Mouse (Mus musculus): ENCODE data around the gene Rbpjl.

The Rbpjl gene

DNA sequence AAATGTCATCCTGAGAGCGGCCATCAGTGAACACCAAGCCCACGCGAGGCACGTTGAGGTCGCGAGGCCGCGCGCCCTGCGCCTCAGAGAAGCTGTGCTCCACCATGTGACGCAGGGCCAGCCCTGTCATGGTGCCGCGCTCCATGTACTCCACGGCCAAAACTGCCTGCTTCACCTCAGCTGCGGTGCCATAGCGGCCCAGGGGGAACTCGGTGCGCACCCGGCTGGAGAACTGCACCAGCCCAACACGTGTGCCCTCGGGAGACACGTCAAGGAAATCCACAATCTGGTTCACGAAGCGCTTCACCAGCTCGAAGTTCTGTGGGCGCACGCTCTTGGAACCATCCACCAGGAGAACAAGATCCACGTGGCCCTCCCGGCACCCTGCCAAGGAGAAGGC, 9.8 kb upstream of the Rbpjl start:
- no peak for DNase-seq (ENCODE audit: low read depth, low spot score)

- no peak for DNase-seq (ENCODE audit: low read depth, low spot score)
These were observed 6.9 kb upstream of the Rbpjl start for GRCm38 (mm10) chr2:164396076-164396475.

- DNase-seq (ENCODE audit: low read depth, low spot score): no peak
These were observed 6.0 kb upstream of the Rbpjl start for GRCm38 (mm10) chr2:164396911-164397310.

GRCm38 (mm10) chr2:164403396-164404081, 598 bp downstream of the Rbpjl start:
- DNase-seq (ENCODE audit: low read depth, low spot score): no peak

GRCm38 (mm10) chr2:164404082-164404990, 1.4 kb downstream of the Rbpjl start:
- no peak for DNase-seq (ENCODE audit: low read depth, low spot score)

GRCm38 (mm10) chr2:164405060-164405459, 2.1 kb downstream of the Rbpjl start, which contains the start of gene Matn4:
Gene Matn4 (minus strand): TSS chr2:164405160.
- no peak for DNase-seq (ENCODE audit: low read depth, low spot score)

- DNase-seq (ENCODE audit: low read depth, low spot score): no peak
These were observed 2.6 kb downstream of the Rbpjl start for GRCm38 (mm10) chr2:164405519-164405918.

DNA sequence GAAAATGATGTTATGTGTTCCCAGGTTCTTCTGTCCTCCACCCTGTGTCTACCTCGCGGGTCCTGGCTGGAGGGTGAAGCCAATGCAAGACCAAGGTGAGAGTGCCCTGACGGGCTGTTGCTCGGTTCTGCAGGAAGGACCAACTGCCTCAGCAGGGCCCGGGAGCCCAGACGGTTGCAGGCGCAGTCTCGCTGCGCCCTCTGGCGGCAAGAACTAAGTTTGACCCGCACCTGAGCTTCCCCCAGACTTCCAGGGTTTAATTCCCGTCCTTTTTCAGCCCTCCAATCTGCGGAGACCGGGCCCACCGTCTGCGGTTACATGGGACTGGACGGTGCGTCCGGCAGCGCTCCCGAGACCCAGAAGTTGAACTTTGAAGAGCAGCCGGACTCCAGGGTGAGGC, 4.8 kb downstream of the Rbpjl start:
- DNase-seq (ENCODE audit: low read depth, low spot score): peak; percentile 51

DNA sequence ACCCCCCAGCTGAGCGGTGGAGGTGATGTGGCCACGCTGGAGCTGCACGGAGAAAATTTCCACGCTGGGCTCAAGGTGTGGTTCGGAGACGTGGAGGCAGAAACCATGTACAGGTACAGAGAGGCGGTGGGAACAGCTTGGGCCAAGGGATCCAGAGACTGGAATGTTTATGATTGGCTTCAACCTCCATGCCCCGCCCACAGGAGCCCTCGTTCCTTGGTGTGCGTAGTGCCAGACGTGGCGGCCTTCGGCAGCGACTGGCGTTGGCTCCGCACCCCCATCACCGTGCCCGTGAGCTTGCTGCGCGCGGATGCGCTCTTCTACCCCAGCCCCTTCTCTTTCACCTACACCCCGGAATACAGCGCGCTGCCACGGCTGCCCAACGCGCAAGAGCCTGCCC, 11.2 kb downstream of the Rbpjl start:
- no peak for DNase-seq (ENCODE audit: low read depth, low spot score)

DNA sequence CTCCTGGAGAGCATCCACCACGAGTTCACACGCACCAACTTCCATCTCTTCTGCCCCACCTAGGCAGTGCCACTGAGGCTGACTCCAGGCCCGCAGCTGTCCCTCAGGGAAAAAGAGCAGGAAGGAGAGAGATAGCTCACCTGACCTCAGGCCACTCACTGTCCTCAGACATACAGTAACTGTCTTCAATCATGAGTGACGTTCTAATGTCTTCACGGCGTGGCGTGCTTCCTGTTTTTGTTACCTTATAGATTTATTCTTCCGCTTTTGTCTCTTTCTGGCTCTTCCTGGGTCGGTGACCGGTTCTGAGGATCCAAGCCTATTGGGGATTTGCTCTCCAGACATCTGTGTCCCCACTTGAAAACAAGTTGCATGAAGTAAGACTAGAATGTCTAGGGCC, 11.6 kb downstream of the Rbpjl start:
- no peak for DNase-seq (ENCODE audit: low read depth, low spot score)

DNA sequence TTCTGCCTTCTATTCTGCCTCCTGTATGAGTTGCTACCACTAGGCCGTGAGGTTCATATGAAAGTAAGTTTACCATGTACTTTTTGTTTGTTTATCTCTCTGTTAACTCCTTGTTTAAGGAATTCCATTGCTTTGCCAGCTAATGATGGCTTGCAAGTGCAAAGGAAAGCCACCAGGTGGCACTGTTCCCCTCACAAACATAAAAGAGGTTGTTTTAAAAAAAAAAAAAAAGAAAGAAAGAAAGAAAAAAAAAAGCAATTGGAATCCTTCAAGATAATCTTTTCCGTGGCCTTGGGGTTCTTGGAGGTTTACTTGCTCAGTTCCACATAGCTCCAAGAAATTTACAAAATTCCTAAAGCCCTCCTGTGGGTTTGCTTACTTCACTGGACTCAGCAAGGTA, 14.3 kb downstream of the Rbpjl start:
- peak; percentile 46 for DNase-seq (ENCODE audit: low read depth, low spot score)

- DNase-seq (ENCODE audit: low read depth, low spot score): no peak
These were observed 15.5 kb downstream of the Rbpjl start for GRCm38 (mm10) chr2:164418308-164418875.

DNA sequence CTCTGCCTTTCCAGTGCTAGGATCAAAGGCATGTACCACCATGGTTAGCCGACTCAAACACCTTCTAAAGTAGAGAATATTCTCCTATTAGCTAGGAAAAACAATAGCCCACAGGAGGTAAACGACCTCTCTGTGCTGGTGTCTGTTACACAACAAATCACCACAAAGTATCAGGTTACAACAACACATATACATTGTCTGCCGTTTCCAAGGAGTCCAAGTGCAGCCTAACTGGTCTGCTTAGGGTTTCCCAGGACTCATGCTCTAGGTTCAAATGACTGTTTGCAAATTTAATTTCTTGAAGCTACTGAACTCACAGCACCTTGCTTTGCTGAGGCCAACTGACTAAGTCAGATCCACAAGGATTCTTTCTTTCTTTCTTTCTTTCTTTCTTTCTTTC, 16.5 kb downstream of the Rbpjl start:
- no peak for DNase-seq (ENCODE audit: low read depth, low spot score)

GRCm38 (mm10) chr2:164421306-164421705, 18.4 kb downstream of the Rbpjl start:
- no peak for DNase-seq (ENCODE audit: low read depth, low spot score)

DNA sequence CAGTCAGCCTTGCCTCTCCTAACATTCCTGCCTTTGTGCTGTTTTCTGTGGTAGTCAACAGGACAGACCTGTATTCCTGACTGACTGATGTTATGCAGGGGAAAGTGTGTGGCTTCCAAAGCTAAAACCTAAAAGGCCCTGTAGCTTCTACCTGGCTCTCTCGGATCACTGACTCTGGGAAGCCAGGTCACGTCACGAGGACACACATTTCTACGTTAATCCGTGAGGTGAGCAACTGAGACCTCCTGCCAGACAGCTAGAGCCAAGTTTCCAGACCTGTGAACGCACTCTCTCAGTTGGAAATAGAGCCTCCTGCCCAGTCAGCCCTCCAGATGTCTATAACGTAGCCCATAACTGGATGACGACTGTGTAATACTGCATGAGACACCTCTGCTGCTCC, 19.0 kb downstream of the Rbpjl start:
- no peak for DNase-seq (ENCODE audit: low read depth, low spot score)

DNA sequence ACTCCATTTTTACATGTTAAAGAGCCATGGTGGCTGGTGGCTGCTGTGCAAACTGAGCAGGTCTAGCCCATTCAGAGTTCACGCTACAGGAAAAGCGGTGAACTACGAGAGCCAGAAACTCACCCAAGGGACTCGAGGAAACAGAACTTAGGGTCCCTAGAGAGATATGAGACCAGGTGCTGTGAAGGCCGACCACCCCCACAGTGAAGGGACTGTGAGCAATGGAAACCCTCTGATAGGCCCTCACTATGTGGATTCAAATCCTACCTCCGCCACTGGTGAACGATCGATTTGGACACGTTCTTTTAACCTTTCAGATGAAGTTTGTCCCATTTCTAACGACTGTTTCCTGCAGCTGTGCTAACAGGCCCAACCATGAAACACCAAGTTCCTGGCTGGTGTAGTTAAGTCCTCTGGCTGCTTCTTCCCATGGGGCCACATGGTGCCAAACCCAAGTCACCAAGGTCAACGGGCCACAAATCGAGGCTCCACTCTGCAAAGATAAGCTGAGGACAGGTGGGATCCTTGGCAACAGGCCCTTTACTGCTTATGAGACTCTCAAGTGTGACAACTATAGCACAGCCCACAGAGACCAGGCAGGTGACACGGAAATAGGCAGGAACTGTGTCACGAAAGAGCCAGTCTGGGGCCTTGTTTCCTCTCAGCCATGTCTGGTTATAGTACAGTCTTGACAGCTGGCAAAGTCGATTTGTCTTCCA, 19.9 kb downstream of the Rbpjl start:
- no peak for DNase-seq (ENCODE audit: low read depth, low spot score)

DNA sequence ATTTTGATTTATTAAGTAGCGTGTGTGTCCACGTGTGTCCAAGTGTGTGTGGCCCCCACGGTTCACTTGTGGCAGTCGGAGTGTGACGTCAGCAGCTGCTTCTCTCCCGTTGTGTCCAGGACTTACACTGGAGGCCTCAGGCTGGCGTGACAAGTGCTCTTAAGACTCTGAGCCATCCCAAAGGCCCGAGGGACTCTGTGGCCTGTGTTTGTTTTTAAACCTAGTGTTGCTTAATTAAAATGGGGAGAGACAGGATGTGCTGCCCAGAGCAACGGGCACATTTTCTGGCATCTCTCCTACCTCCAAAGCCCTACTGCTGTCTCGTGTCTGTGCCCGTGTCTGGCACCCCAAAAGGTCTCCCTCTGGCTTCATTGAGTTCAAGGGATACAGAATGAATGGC, 20.5 kb downstream of the Rbpjl start:
- DNase-seq (ENCODE audit: low read depth, low spot score): no peak

DNA sequence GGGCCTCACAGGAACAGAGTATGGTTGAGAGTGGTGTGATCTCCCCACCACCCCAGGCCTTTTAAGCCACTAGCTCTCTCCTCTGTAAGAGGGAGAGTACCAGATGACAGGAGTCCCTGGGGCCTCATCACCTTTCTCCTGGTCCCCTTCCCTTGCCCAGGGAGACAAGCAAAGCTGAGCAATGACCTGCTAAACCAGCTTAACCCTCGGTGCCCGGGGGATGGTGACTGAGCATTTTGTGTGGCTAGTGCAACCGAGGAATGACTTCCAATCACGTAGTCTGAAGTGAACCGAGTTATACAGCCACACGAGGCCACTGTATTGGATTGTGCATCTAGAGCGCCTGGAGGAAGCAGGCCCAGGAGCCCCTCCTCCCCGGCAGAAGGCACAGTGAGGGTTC, 21.5 kb downstream of the Rbpjl start:
- DNase-seq (ENCODE audit: low read depth, low spot score): no peak

- no peak for DNase-seq (ENCODE audit: low read depth, low spot score)
These were observed 22.5 kb downstream of the Rbpjl start for GRCm38 (mm10) chr2:164425401-164425800.

DNA sequence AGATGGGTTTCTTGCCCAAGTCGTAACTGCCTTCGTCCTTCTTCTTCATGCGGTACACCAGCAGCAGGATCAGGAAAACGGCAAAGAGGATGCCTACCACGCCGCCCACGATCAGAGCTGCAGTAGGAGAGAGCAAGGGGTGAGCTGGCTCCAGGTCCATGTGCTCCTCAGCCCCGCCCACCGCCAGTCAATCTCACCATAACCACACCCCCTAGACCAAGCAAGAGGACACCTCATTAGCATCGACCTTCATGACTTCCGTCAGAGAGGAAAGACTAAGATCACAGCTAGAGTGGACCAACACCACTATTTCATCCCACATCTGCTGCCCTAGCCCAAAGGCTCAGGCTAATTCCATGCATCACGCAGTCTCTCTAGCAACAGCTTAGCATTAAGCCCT, 23.2 kb downstream of the Rbpjl start:
- no peak for DNase-seq (ENCODE audit: low read depth, low spot score)

GRCm38 (mm10) chr2:164426952-164427351, 24.0 kb downstream of the Rbpjl start:
- DNase-seq (ENCODE audit: low read depth, low spot score): no peak

GRCm38 (mm10) chr2:164428451-164428850, 25.5 kb downstream of the Rbpjl start:
- no peak for DNase-seq (ENCODE audit: low read depth, low spot score)

Measured in CD4-positive helper T cell, adult 2 months (primary cell).